Mouse (Mus musculus) ES-E14 (cell line): Measurements from ENCODE around the gene Marveld1. TPM values are rescaled to one million over a fixed set of nuclear protein-coding genes. Genes with fewer than 3 reads are reported as not detected.

Experiments
- DNase-seq: peaks from one replicate; pipeline ENCODE4 v3.0.0-alpha.2; 2013; ENCODE audit warnings: low read depth, low spot score
- H3K27ac ChIP-seq: 2 replicates; pipeline ENCODE4 v1.5.1; 2012; ENCODE audit warnings: low read depth, mild to moderate bottlenecking, low read length, moderate library complexity, mixed read lengths; ENCODE audit not compliant: poor library complexity, insufficient read depth, severe bottlenecking
- H3K36me3 ChIP-seq: 2 replicates; pipeline ENCODE4 v1.6.1; 2012; ENCODE audit warnings: mild to moderate bottlenecking, low read length, moderate library complexity, mixed read lengths; ENCODE audit not compliant: control insufficient read depth, poor library complexity, insufficient read depth, severe bottlenecking
- H3K4me1 ChIP-seq, 2 experiments: fragments of 150-350 bp in 1 of 2; sonication (generic) in 1 of 2; 2 replicates each; pipeline ENCODE4 v1.6.1; 2012; ENCODE audit warnings: low read length in 2 of 2, mild to moderate bottlenecking in 1 of 2, mixed read lengths in 1 of 2; ENCODE audit not compliant: control insufficient read depth in 2 of 2, insufficient read depth in 2 of 2, poor library complexity in 1 of 2
- H3K4me3 ChIP-seq, 2 experiments: fragments of 150-350 bp in 1 of 2; sonication (generic) in 1 of 2; 2 replicates each; pipeline ENCODE4 v1.5.1; 2012; ENCODE audit warnings: low read length in 2 of 2, low read depth in 1 of 2, mild to moderate bottlenecking in 1 of 2, mixed read lengths in 1 of 2; ENCODE audit not compliant: insufficient read depth in 1 of 2, poor library complexity in 1 of 2, severe bottlenecking in 1 of 2
- H3K9ac ChIP-seq: 2 replicates; pipeline ENCODE4 v1.6.1; 2012; ENCODE audit warnings: low read depth, mild to moderate bottlenecking, low read length, mixed read lengths; ENCODE audit not compliant: poor library complexity, insufficient read depth, severe bottlenecking
- H3K9me3 ChIP-seq: fragments of 150-350 bp; sonication (generic); 2 replicates; pipeline ENCODE4 v1.6.1; 2012; ENCODE audit warnings: low read depth, mild to moderate bottlenecking, low read length; ENCODE audit not compliant: control insufficient read depth, insufficient read depth
- CHD2 ChIP-seq: IDR thresholded peaks from 2 replicates; pipeline ENCODE4 v1.6.1; 2014; ENCODE audit warnings: mild to moderate bottlenecking, low read depth, low read length, inconsistent platforms
- HCFC1 ChIP-seq: IDR thresholded peaks from 2 replicates; pipeline ENCODE4 v1.6.1; 2012; ENCODE audit warnings: low read length, inconsistent platforms, borderline replicate concordance; ENCODE audit not compliant: insufficient read depth
- MAFK ChIP-seq: IDR thresholded peaks from 2 replicates; pipeline ENCODE4 v1.6.1; 2014; ENCODE audit warnings: mild to moderate bottlenecking, low read depth, low read length, inconsistent platforms; ENCODE audit not compliant: insufficient read depth
- ZC3H11A ChIP-seq: IDR thresholded peaks from 2 replicates; pipeline ENCODE4 v1.6.1; 2012; ENCODE audit warnings: low read depth, mild to moderate bottlenecking, inconsistent platforms, low read length, borderline replicate concordance
- ZNF384 ChIP-seq: IDR thresholded peaks from 2 replicates; pipeline ENCODE4 v1.6.1; 2012; ENCODE audit warnings: low read depth, low read length, inconsistent platforms
- in situ Hi-C, 2 experiments: fragments of 600-800 bp; cut with MboI; formaldehyde crosslinking; loops; one replicate each; pipeline ENCODE4 v1.15.1; 2025; ENCODE audit warnings: low sequenced_read_pairs in 2 of 2, inconsistent platforms in 1 of 2; ENCODE audit not compliant: unreplicated experiment in 2 of 2
- total RNA-seq: library from RNA; depleted of rRNA; stranded (reverse); fragments of 300-350 nt; gene quantifications from 2 replicates; pipeline ENCODE4 v1.2.3, GENCODE M21; 2012

Marveld1 gene
- total RNA-seq, 1 experiment = 39.8 TPM

- Histone ChIP-seq H3K36me3 (no peaks in the 10 kb centered on the region), H3K4me1 (peaks cover 1 to 8% of the 10 kb centered on the region in 2 experiments; a peak in 1 of 4 replicates), H3K9ac (no peak overlapping the region), H3K9me3 (no peaks in the 10 kb centered on the region), H3K27ac (no peak overlapping the region), H3K4me3 (no peak overlapping the region)
- in situ Hi-C loops = no loop called here
- no peak for DNase-seq
- TF ChIP-seq ZNF384 (no peak), HCFC1 (no peak), MAFK (no peak), CHD2 (no peak), ZC3H11A (no peak)
Measured at GRCm38 (mm10) chr19:42157493-42158237, 10.5 kb downstream of the Marveld1 start.

DNA sequence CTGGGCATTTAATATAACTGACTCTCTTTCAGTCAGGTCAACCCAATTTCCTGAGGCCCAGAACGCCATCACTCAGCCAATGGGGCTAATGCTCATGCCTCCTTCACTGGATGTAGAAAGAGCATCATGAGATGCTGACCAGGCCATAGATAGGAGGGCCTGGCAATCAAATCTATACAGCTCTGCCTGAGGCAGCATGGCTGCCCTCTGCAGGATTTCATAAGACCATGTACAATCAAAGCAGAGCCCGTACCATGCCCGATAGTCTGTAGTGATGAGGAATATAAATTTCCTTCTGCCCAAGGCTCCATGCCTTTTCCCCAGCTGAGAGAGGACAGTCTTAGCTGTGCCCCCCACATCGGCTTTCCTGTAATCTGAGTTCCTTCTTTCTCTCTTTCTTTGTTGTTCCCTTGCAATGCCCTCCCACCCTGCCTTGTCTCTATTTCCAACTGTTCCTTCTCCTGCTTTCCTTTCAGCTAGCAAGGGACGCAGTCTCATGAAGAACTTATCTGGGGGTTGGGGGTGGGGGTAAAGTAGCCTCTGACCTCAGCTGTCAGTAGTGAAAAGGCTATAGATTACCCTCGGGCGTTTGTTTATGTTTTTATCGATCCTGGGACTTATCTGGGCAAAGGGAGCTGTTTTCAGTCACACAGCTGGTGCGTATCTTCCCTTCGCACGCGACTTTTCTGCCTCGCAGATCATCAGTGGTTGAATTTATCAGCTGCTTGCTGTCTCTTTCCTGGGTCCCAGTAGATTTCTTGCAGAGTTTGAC lies 11.2 kb downstream of the Marveld1 start:
- peaks cover 0 to 5% of the 10 kb centered on the region in 2 experiments; a peak in 1 of 4 replicates for H3K4me1 ChIP-seq
- no peaks in the 10 kb centered on the region for H3K36me3 ChIP-seq
- H3K4me3 ChIP-seq = no peak overlapping the region
- no peak overlapping the region for H3K9ac ChIP-seq
- no peak for DNase-seq
- TF ChIP-seq ZNF384 (no peak), HCFC1 (no peak), ZC3H11A (no peak), MAFK (no peak), CHD2 (no peak)
- H3K27ac ChIP-seq = no peak overlapping the region
- no peaks in the 10 kb centered on the region for H3K9me3 ChIP-seq
- in situ Hi-C loops = no loop called here

- DNase-seq = no peak
- Histone ChIP-seq H3K9ac (no peak within 1 kb of the TSS), H3K4me3 (no peak within 1 kb of the TSS), H3K9me3 (no peaks in the 10 kb centered on the region), H3K27ac (no peak within 1 kb of the TSS), H3K36me3 (no peaks in the 10 kb centered on the region), H3K4me1 (no peaks in the 10 kb centered on the region; a peak in 1 of 4 replicates)
- TF ChIP-seq ZC3H11A = no peak
- no peak for TF ChIP-seq HCFC1
- no peak for TF ChIP-seq ZNF384
- TF ChIP-seq MAFK = no peak
- TF ChIP-seq CHD2 = no peak
- in situ Hi-C loops = no loop called here
Measured at GRCm38 (mm10) chr19:42163764-42164163, 16.6 kb downstream of the Marveld1 start, which contains the start of gene Zfyve27. Gene Zfyve27 (plus strand): TSS chr19:42163951.

- Histone ChIP-seq H3K4me1 (no peaks in the 10 kb centered on the region; a peak in 1 of 4 replicates), H3K27ac (no peak overlapping the region), H3K36me3 (no peaks in the 10 kb centered on the region), H3K4me3 (no peak overlapping the region), H3K9ac (no peak overlapping the region), H3K9me3 (no peaks in the 10 kb centered on the region)
- DNase-seq = no peak
- in situ Hi-C loops = no loop called here
- no peak for TF ChIP-seq HCFC1
- TF ChIP-seq CHD2 = no peak
- TF ChIP-seq ZNF384 = no peak
- TF ChIP-seq ZC3H11A = no peak
- TF ChIP-seq MAFK = no peak
Measured at GRCm38 (mm10) chr19:42164188-42164587, 17.0 kb downstream of the Marveld1 start.
